Mouse (Mus musculus) midbrain, embryonic 14.5 days (tissue): ENCODE results near the gene Ltbp4. TPM values are rescaled to one million over a fixed set of nuclear protein-coding genes. Genes with fewer than 3 reads are reported as not detected.

ENCODE experiments used
- ATAC-seq: fragments of 200-750 bp; cut with Nextera tagmentation; 2 replicates; pipeline ENCODE4 v1.8.0; 2017; ENCODE audit warnings: moderate number of reproducible peaks, moderate library complexity; ENCODE audit not compliant: low FRiP score, low TSS enrichment
- DNase-seq: peaks from one replicate; pipeline ENCODE4 v3.0.0-alpha.2; 2015
- H3K27ac ChIP-seq: fragments of 300-500 bp; sonication (generic); replicated peaks from 2 replicates; pipeline ENCODE4 v1.5.1; 2014; ENCODE audit warnings: mild to moderate bottlenecking, low read depth, low read length, moderate library complexity
- H3K27me3 ChIP-seq: fragments of 300-500 bp; sonication (generic); 2 replicates; pipeline ENCODE4 v1.6.1; 2014; ENCODE audit warnings: low read length, control low read depth, mixed read lengths; ENCODE audit not compliant: control insufficient read depth, insufficient read depth
- H3K36me3 ChIP-seq: fragments of 300-500 bp; sonication (generic); 2 replicates; pipeline ENCODE4 v1.6.1; 2014; ENCODE audit warnings: low read length, control low read depth; ENCODE audit not compliant: control insufficient read depth, insufficient read depth
- H3K4me1 ChIP-seq: fragments of 300-500 bp; sonication (generic); 2 replicates; pipeline ENCODE4 v1.6.1; 2014; ENCODE audit warnings: mild to moderate bottlenecking, antibody characterized with exemption, low read length, control low read depth; ENCODE audit not compliant: control insufficient read depth, insufficient read depth
- H3K4me2 ChIP-seq: fragments of 300-500 bp; sonication (generic); 2 replicates; pipeline ENCODE4 v1.6.1; 2014; ENCODE audit warnings: mild to moderate bottlenecking, low read length, moderate library complexity
- H3K4me3 ChIP-seq: fragments of 300-500 bp; sonication (generic); replicated peaks from 2 replicates; pipeline ENCODE4 v1.5.1; 2014; ENCODE audit warnings: low read depth, low read length
- H3K9ac ChIP-seq: fragments of 300-500 bp; sonication (generic); replicated peaks from 2 replicates; pipeline ENCODE4 v1.6.1; 2014; ENCODE audit warnings: mild to moderate bottlenecking, low read length, moderate library complexity
- H3K9me3 ChIP-seq: fragments of 300-500 bp; sonication (generic); 2 replicates; pipeline ENCODE4 v1.6.1; 2016; ENCODE audit warnings: low read length, control low read depth, mixed read lengths; ENCODE audit not compliant: control insufficient read depth
- WGBS: fragments of 180-500 bp; shearing (Covaris S2); extraction: QIAGEN DNeasy Blood & Tissue Kit; methylation state at CpG from one replicate; pipeline ENCODE4 v1.1.7; 2014; 5-methylcytosine and 5-hydroxymethylcytosine counted together
- polyA plus RNA-seq: library from polyadenylated mRNA; unstranded; fragments of >200 nt; fragmentation: Nextera tagmentation; extraction: Ambion mirVana; gene quantifications from 2 replicates; pipeline ENCODE4 v1.2.1, GENCODE M21; 2014

Gene Ltbp4
- polyA plus RNA-seq, 1 experiment from 2014 or later: 7.4 TPM

DNA sequence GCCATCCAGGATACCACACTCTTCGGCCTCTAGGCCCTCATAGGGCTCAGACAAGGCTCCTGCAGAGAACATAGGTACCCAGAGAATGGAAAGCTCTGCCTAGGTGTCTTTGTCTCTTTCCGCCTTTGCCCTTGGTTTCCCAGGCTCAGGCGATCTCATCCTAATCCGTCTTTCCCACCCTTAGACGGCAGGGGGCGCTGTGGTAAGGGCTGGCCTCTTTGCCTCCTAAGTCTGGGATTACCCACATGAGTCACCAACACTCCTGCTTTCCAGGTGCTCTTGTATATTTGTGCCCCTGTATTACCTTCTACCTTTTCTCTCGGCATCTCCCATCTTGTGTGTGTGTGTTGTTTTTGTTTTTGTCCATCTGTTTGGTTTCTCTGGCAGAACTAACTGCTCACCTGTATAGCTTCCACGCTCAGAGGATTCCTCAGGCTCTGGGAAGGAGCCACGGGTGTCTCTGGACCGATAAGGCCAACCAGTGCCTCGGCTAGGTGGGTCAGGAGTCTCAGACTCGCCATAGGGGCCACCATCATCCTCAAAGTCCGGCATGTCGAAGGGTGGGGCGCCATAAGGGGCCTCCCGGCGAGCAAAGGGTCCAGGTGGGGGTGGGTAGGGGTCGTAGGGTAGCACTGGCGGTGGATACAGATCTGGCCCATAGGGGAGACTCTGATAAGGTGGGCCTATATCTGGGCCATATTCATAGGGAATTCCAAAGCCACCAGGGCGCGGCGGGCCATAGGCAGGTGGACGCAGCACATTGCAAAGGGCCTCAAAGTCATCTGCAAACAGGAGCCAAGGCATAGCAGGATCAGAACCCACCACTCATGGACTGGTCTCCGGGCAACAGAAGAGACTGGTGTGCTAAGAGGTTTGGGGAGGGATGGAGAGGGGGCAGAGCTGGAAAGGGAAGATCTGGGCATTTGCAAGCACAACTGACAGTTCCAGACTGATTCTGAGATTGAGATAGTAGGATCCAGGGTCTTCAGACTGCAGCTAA, 31.0 kb downstream of the Ltbp4 start:
- Histone ChIP-seq H3K4me1 (0 out of 2 replicates have a peak, but pooled peaks cover 10% of the 10 kb centered on the region), H3K27ac (no peak overlapping the region), H3K27me3 (peaks cover 4% of the 10 kb centered on the region; the same call in 1 of the 2 replicates), H3K4me3 (no peak overlapping the region), H3K9ac (no peak overlapping the region), H3K36me3 (no peaks in the 10 kb centered on the region), H3K4me2 (no peak overlapping the region), H3K9me3 (no peaks in the 10 kb centered on the region)
- DNase-seq (no peak), ATAC-seq (no peak)
- 78% methylated on average over 24 of the region's 24 CpGs for WGBS

DNA sequence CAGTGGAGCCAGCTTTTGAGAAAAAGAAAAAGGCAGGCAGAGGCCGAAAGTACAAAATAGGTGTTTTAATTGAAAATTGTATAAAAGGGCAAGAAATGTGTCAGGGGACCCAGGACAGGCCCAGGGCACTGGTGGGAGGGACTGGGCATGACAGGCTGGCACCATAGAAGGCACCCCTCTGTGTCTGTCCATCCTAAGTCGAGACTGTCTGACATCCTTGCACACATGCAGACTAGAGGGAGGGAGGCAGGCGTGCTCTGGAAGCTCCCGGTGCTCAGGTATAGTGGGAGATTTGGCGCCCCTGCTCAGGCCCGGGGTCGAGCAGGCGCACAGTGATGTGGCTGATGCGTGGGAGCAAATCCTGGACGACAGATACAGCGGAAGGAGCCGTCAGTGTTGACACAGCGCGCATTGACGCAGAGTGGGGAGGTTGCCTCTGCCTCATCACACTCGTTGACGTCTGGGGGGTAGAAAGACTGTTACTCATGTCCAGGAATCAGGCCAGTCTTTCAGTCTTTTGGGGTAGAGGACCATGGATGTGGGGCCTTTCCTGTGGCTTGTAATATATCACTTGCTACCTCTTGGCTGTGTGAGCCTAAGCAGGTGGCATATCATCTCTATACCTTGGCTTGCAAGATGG, 32.3 kb downstream of the Ltbp4 start:
- Histone ChIP-seq H3K9me3 (no peaks in the 10 kb centered on the region), H3K36me3 (no peaks in the 10 kb centered on the region), H3K4me3 (no peak overlapping the region), H3K27ac (no peak overlapping the region), H3K4me2 (no peak overlapping the region), H3K9ac (no peak overlapping the region), H3K4me1 (0 out of 2 replicates have a peak, but pooled peaks cover 4% of the 10 kb centered on the region), H3K27me3 (peaks cover 4% of the 10 kb centered on the region; the same call in 1 of the 2 replicates)
- DNase-seq (no peak), ATAC-seq (no peak)
- WGBS: 90% methylated on average over 17 of the region's 17 CpGs

DNA sequence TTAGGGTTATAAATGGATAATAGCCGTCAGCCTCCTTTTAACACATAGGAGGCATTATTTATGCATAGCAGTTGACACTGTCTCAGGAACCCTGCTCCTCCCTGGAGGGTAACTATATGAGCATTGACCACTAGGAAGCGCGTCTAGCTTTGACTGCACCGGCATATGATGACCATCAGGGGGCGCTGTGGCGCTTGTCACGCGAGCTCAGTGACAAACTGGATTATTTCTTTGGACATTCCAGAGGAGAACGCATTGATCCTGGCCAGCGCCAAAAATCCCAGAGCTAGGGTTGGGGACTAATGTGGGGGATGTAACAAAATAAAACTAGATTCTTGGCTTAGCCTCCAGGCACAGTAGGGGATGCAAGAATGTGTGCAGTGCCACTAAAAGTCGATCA, 35.3 kb downstream of the Ltbp4 start:
- Histone ChIP-seq H3K36me3 (no peaks in the 10 kb centered on the region), H3K4me3 (no peak overlapping the region), H3K27me3 (no peaks in the 10 kb centered on the region), H3K4me1 (no peaks in the 10 kb centered on the region), H3K9ac (no peak overlapping the region), H3K27ac (no peak overlapping the region), H3K9me3 (no peaks in the 10 kb centered on the region), H3K4me2 (no peak overlapping the region)
- WGBS: 12% methylated on average over 11 of the region's 11 CpGs
- no peak for ATAC-seq
- DNase-seq: peak; percentile 83

DNA sequence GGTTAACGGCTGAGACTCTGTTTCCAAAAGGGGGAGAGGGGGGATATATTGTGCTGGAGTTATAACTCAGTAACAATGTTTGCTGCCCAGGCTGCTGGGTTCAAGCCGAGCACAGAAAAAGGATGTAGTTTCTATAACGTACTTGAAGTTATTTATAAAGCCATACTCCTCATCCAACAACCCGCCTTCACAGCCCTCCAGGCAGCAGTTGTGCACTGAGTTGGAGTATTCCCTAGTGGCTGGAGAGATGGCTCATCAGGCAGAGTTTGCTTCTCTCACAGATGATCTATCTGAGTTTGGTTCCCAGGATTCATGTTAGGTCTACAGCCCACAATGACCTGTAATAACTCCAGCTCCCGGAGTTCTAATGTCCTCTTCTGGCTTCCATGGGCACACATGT, 36.7 kb downstream of the Ltbp4 start:
- DNase-seq: no peak
- Histone ChIP-seq H3K4me3 (no peak overlapping the region), H3K36me3 (no peaks in the 10 kb centered on the region), H3K27ac (no peak overlapping the region), H3K4me1 (no peaks in the 10 kb centered on the region), H3K9me3 (no peaks in the 10 kb centered on the region), H3K4me2 (no peak overlapping the region), H3K9ac (no peak overlapping the region), H3K27me3 (no peaks in the 10 kb centered on the region)
- ATAC-seq: no peak
- 78% methylated on average over 5 of the region's 5 CpGs for WGBS

GRCm38 (mm10) chr7:27300351-27300750, 37.1 kb downstream of the Ltbp4 start:
- Histone ChIP-seq H3K36me3 (no peaks in the 10 kb centered on the region), H3K4me3 (no peak overlapping the region), H3K4me2 (no peak overlapping the region), H3K9me3 (no peaks in the 10 kb centered on the region), H3K4me1 (no peaks in the 10 kb centered on the region), H3K27ac (no peak overlapping the region), H3K27me3 (no peaks in the 10 kb centered on the region), H3K9ac (no peak overlapping the region)
- no peak for DNase-seq
- ATAC-seq: no peak
- 93% methylated on average over 4 of the region's 4 CpGs for WGBS

- Histone ChIP-seq H3K27ac (no peak overlapping the region), H3K4me3 (no peak overlapping the region), H3K27me3 (no peaks in the 10 kb centered on the region), H3K9me3 (no peaks in the 10 kb centered on the region), H3K4me2 (no peak overlapping the region), H3K36me3 (no peaks in the 10 kb centered on the region), H3K4me1 (no peaks in the 10 kb centered on the region), H3K9ac (no peak overlapping the region)
- DNase-seq (no peak), ATAC-seq (no peak)
- WGBS: 94% methylated on average over 6 of the region's 6 CpGs
Measured at GRCm38 (mm10) chr7:27298816-27299215, 38.7 kb downstream of the Ltbp4 start.

- Histone ChIP-seq H3K9me3 (no peaks in the 10 kb centered on the region), H3K36me3 (no peaks in the 10 kb centered on the region), H3K27ac (no peak overlapping the region), H3K9ac (no peak overlapping the region), H3K27me3 (no peaks in the 10 kb centered on the region), H3K4me3 (no peak overlapping the region), H3K4me2 (no peak overlapping the region), H3K4me1 (no peaks in the 10 kb centered on the region)
- WGBS: 89% methylated on average over 16 of the region's 16 CpGs
- no peak for DNase-seq
- ATAC-seq: no peak
Measured at GRCm38 (mm10) chr7:27298033-27298610, 39.4 kb downstream of the Ltbp4 start.

- Histone ChIP-seq H3K9me3 (no peaks in the 10 kb centered on the region), H3K4me3 (no peak overlapping the region), H3K4me2 (no peak overlapping the region), H3K4me1 (no peaks in the 10 kb centered on the region), H3K9ac (no peak overlapping the region), H3K27ac (no peak overlapping the region), H3K27me3 (no peaks in the 10 kb centered on the region), H3K36me3 (no peaks in the 10 kb centered on the region)
- no peak for ATAC-seq
- no peak for DNase-seq
- 94% methylated on average over 4 of the region's 4 CpGs for WGBS
Measured at GRCm38 (mm10) chr7:27296518-27296917, 41.0 kb downstream of the Ltbp4 start.
